Mouse (Mus musculus) cerebral cortex, adult 2 months (tissue): ENCODE results near the gene Elp5.

ENCODE experiments used
- WGBS: fragments of 180-500 bp; shearing (Covaris S2); methylation state at CpG from one replicate; pipeline ENCODE4 v1.1.7; 2018; 5-methylcytosine and 5-hydroxymethylcytosine counted together

Elp5 gene

GRCm38 (mm10) chr11:69960616-69961015 lies 21.7 kb downstream of the Elp5 start:
- 31% methylated on average over 5 of the region's 5 CpGs for WGBS

GRCm38 (mm10) chr11:69956218-69956617 lies 26.1 kb downstream of the Elp5 start:
- WGBS: 80% methylated on average over 1 of the region's 1 CpGs

- 80% methylated on average over 4 of the region's 4 CpGs for WGBS
Measured at GRCm38 (mm10) chr11:69955618-69956017, 26.7 kb downstream of the Elp5 start.

- 66% methylated on average over 11 of the region's 11 CpGs for WGBS
Measured at GRCm38 (mm10) chr11:69953267-69953915, 28.9 kb downstream of the Elp5 start.

- 25% methylated on average over 1 of the region's 1 CpGs for WGBS
Measured at GRCm38 (mm10) chr11:69952274-69952673, 30.0 kb downstream of the Elp5 start.

- 42% methylated on average over 4 of the region's 4 CpGs for WGBS
Measured at GRCm38 (mm10) chr11:69950807-69951459, 31.4 kb downstream of the Elp5 start.

- WGBS: 0% methylated on average over 14 of the region's 14 CpGs
Measured at GRCm38 (mm10) chr11:69948763-69949150, 33.6 kb downstream of the Elp5 start.

GRCm38 (mm10) chr11:69948066-69948762 lies 34.1 kb downstream of the Elp5 start, which contains the start of gene Slc2a4:
Gene Slc2a4 (minus strand): TSS chr11:69948188.
- WGBS: 2% methylated on average over 34 of the region's 34 CpGs

- WGBS: 10% methylated on average over 29 of the region's 29 CpGs
Measured at GRCm38 (mm10) chr11:69947337-69948065, 34.8 kb downstream of the Elp5 start.

- WGBS: 91% methylated on average over 18 of the region's 18 CpGs
Measured at GRCm38 (mm10) chr11:69945997-69946891, 36.1 kb downstream of the Elp5 start.

GRCm38 (mm10) chr11:69945216-69945615 lies 37.1 kb downstream of the Elp5 start:
- WGBS: 89% methylated on average over 13 of the region's 13 CpGs

- WGBS: 86% methylated on average over 4 of the region's 4 CpGs
Measured at GRCm38 (mm10) chr11:69940962-69941361, 41.4 kb downstream of the Elp5 start.

GRCm38 (mm10) chr11:69939731-69940130 lies 42.6 kb downstream of the Elp5 start:
- WGBS: 94% methylated on average over 17 of the region's 17 CpGs

GRCm38 (mm10) chr11:69939181-69939580 lies 43.1 kb downstream of the Elp5 start:
- WGBS: 77% methylated on average over 5 of the region's 5 CpGs

- 58% methylated on average over 9 of the region's 9 CpGs for WGBS
Measured at GRCm38 (mm10) chr11:69938401-69938979, 43.8 kb downstream of the Elp5 start.

GRCm38 (mm10) chr11:69937834-69938233 lies 44.5 kb downstream of the Elp5 start:
- 84% methylated on average over 5 of the region's 5 CpGs for WGBS

GRCm38 (mm10) chr11:69937385-69937784 lies 44.9 kb downstream of the Elp5 start:
- WGBS: 36% methylated on average over 4 of the region's 4 CpGs

- 39% methylated on average over 9 of the region's 9 CpGs for WGBS
Measured at GRCm38 (mm10) chr11:69936714-69937347, 45.5 kb downstream of the Elp5 start.

GRCm38 (mm10) chr11:69936156-69936555 lies 46.2 kb downstream of the Elp5 start:
- WGBS: 3% methylated on average over 27 of the region's 30 CpGs
